Mouse (Mus musculus) adrenal gland, postnatal 4 days (tissue): ENCODE results near the gene Xpr1. TPM values are rescaled to one million over a fixed set of nuclear protein-coding genes. Genes with fewer than 3 reads are reported as not detected.

Source experiments
- DNase-seq, 2 experiments: peaks; one replicate each; pipeline ENCODE4 v3.0.0; 2021 to 2022; ENCODE audit warnings: low spot score in 2 of 2, mixed read lengths in 2 of 2
- total RNA-seq, 2 experiments: library from RNA; stranded (reverse); gene quantifications; 2 replicates each; pipeline ENCODE4 v1.2.3; 2021

Xpr1 gene
- total RNA-seq, 2 experiments from 2014 or later: 59.4 to 60.4 TPM

GRCm38 (mm10) chr1:155407697-155408576 lies 9.3 kb downstream of the Xpr1 start:
- DNase-seq: no peak

GRCm38 (mm10) chr1:155400056-155400455 lies 17.2 kb downstream of the Xpr1 start:
- DNase-seq: no peak

- DNase-seq: no peak
Observed at GRCm38 (mm10) chr1:155394829-155395228, 22.4 kb downstream of the Xpr1 start.

GRCm38 (mm10) chr1:155394021-155394420 lies 23.2 kb downstream of the Xpr1 start:
- no peak for DNase-seq

- no peak for DNase-seq
Observed at GRCm38 (mm10) chr1:155392825-155393224, 24.4 kb downstream of the Xpr1 start.

- DNase-seq: no peak
Observed at GRCm38 (mm10) chr1:155391537-155391936, 25.7 kb downstream of the Xpr1 start.

GRCm38 (mm10) chr1:155388418-155388817 lies 28.8 kb downstream of the Xpr1 start:
- DNase-seq: no peak

GRCm38 (mm10) chr1:155386551-155386950 lies 30.7 kb downstream of the Xpr1 start:
- DNase-seq: no peak

- DNase-seq: no peak
Observed at GRCm38 (mm10) chr1:155383319-155384302, 33.6 kb downstream of the Xpr1 start.

GRCm38 (mm10) chr1:155381931-155382330 lies 35.3 kb downstream of the Xpr1 start:
- DNase-seq: no peak

GRCm38 (mm10) chr1:155379289-155379688 lies 37.9 kb downstream of the Xpr1 start:
- no peak for DNase-seq

GRCm38 (mm10) chr1:155372821-155373220 lies 44.4 kb downstream of the Xpr1 start:
- DNase-seq: no peak

- DNase-seq: no peak
Observed at GRCm38 (mm10) chr1:155370075-155370658, 47.0 kb downstream of the Xpr1 start.

GRCm38 (mm10) chr1:155366366-155366765 lies 50.8 kb downstream of the Xpr1 start:
- no peak for DNase-seq

GRCm38 (mm10) chr1:155361502-155362126 lies 55.6 kb downstream of the Xpr1 start:
- no peak for DNase-seq

GRCm38 (mm10) chr1:155353096-155353495 lies 64.1 kb downstream of the Xpr1 start:
- no peak for DNase-seq

- DNase-seq: no peak
Observed at GRCm38 (mm10) chr1:155351527-155351926, 65.7 kb downstream of the Xpr1 start.

GRCm38 (mm10) chr1:155348491-155348890 lies 68.7 kb downstream of the Xpr1 start:
- DNase-seq: no peak

GRCm38 (mm10) chr1:155347339-155347738 lies 69.9 kb downstream of the Xpr1 start:
- DNase-seq: no peak

GRCm38 (mm10) chr1:155344019-155344418 lies 73.2 kb downstream of the Xpr1 start:
- no peak for DNase-seq

GRCm38 (mm10) chr1:155339622-155340021 lies 77.6 kb downstream of the Xpr1 start:
- DNase-seq: no peak
